17 mouse cellular contexts compared by ENCODE assay signal in the genomic region with DNA sequence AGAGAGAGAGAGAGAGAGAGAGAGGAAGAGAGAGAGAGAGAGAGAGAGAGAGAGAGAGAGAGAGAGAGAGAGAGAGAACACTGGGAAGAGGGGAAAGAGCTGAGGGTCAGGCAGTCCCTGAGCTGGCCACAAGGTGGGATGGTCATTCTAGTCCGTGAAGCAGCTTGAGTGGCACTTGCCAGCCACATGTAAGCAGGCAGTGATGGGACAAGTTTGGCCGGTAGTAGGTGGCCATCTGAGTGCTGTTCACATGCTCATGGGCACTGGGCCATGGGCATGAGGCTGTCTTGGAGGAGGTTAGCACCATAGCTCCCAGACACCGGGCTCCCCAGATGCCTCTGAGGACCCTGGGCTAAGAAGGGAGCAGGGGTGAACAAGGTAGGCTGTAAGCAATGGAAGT.
DNase-seq lines count a peak whose midpoint lies in the region; ATAC-seq and TF ChIP-seq lines count a peak whose summit lies in the region.
"Had no signal": no experiment of that assay in that cellular context is flagged by ENCODE, and none has a peak within 500 bp of the region (broad histone marks: within the 10 kb centered on the region; RNA-seq: fewer than 3 reads in every experiment).

No protein-coding gene starts in this region.

- TF ChIP-seq POLR2A in lung, adult 2 months (IDR thresholded peaks at IDR 0.05; ENCODE audit: borderline replicate concordance, extremely low read depth, low read depth, low read length) = no peak

- no peaks in the 10 kb centered on the region for H3K9me3 ChIP-seq in heart, postnatal 0 days (replicated peaks; ENCODE audit: control insufficient read depth, low read length)
- no peaks in the 10 kb centered on the region for H3K9me3 ChIP-seq in heart, embryonic 11.5 days (replicated peaks; ENCODE audit: control insufficient read depth, low read length)
- no peaks in the 10 kb centered on the region for H3K9me3 ChIP-seq in lung, postnatal 0 days (ENCODE audit: low read length)
- H3K9me3 ChIP-seq in stomach, postnatal 0 days (ENCODE audit: control insufficient read depth, low read length) = no peaks in the 10 kb centered on the region
- H3K9me3 ChIP-seq: embryonic facial prominence, embryonic 15.5 days; forebrain, embryonic 15.5 days; limb, embryonic 10.5 days; liver, embryonic 13.5 days had no signal

- no peak for DNase-seq in heart, postnatal 0 days (ENCODE audit: low spot score)
- no peak for DNase-seq in lung, postnatal 0 days (ENCODE audit: low spot score)
- DNase-seq in lung, adult 2 months = no peak
- peak; percentile 31 for DNase-seq in cerebellum, adult 8-10 months
- DNase-seq in stomach, postnatal 0 days (ENCODE audit: low spot score) = no peak
- no peak for DNase-seq in gastrocnemius, postnatal 14 days
- DNase-seq: adrenal gland, postnatal 36 days; liver, embryonic 13.5 days; midbrain, embryonic 14.5 days; right cerebral cortex, postnatal 4 days; thymus, postnatal 36 days had no signal

- WGBS in heart, postnatal 0 days = 52% methylated on average over 3 of the region's 3 CpGs
- 55% methylated on average over 3 of the region's 3 CpGs for WGBS in heart, embryonic 11.5 days (ENCODE audit: insufficient replicate concordance)
- WGBS in lung, postnatal 0 days = 60% methylated on average over 3 of the region's 3 CpGs
- WGBS in lung, adult 2 months = 53% methylated on average over 3 of the region's 3 CpGs
- 60% methylated on average over 3 of the region's 3 CpGs for WGBS in stomach, postnatal 0 days

- no peak for TF ChIP-seq EP300 in heart, postnatal 0 days (IDR thresholded peaks at IDR 0.05; ENCODE audit: low read depth)
- no peak for TF ChIP-seq EP300 in lung, postnatal 0 days (IDR thresholded peaks at IDR 0.05)
- no peak for TF ChIP-seq EP300 in stomach, postnatal 0 days (optimal IDR thresholded peaks at IDR 0.05)

- H3K27me3 ChIP-seq in heart, postnatal 0 days (ENCODE audit: control insufficient read depth, insufficient read depth, low read length) = peaks cover 7% of the 10 kb centered on the region; the same call in 1 of the 2 replicates
- no peaks in the 10 kb centered on the region; the same call in 1 of the 2 replicates for H3K27me3 ChIP-seq in heart, embryonic 11.5 days (ENCODE audit: control insufficient read depth, insufficient read depth, low read length)
- H3K27me3 ChIP-seq in lung, postnatal 0 days (replicated peaks; ENCODE audit: insufficient read depth, low read length) = no peaks in the 10 kb centered on the region
- H3K27me3 ChIP-seq in stomach, postnatal 0 days (ENCODE audit: control insufficient read depth, insufficient read depth, low read length) = no peaks in the 10 kb centered on the region
- H3K27me3 ChIP-seq: embryonic facial prominence, embryonic 15.5 days; forebrain, embryonic 15.5 days; liver, embryonic 13.5 days had no signal

- H3K36me3 ChIP-seq in heart, postnatal 0 days (replicated peaks; ENCODE audit: control insufficient read depth, insufficient read depth, low read length) = no peaks in the 10 kb centered on the region
- H3K36me3 ChIP-seq in heart, embryonic 11.5 days (ENCODE audit: control insufficient read depth, insufficient read depth, low read length) = no peaks in the 10 kb centered on the region
- H3K36me3 ChIP-seq in lung, postnatal 0 days (ENCODE audit: insufficient read depth, low read length) = no peaks in the 10 kb centered on the region
- H3K36me3 ChIP-seq in stomach, postnatal 0 days (ENCODE audit: control insufficient read depth, insufficient read depth, low read length) = no peaks in the 10 kb centered on the region
- H3K36me3 ChIP-seq: embryonic facial prominence, embryonic 15.5 days; forebrain, embryonic 15.5 days; limb, embryonic 10.5 days; liver, embryonic 13.5 days had no signal

- H3K9ac ChIP-seq in heart, postnatal 0 days (replicated peaks; ENCODE audit: low read depth, low read length) = no peak overlapping the region
- no peak overlapping the region for H3K9ac ChIP-seq in heart, embryonic 11.5 days (ENCODE audit: low read depth, low read length)
- no peak overlapping the region for H3K9ac ChIP-seq in lung, postnatal 0 days (replicated peaks; ENCODE audit: low read depth)
- no peak overlapping the region for H3K9ac ChIP-seq in stomach, postnatal 0 days (ENCODE audit: low read length)
- H3K9ac ChIP-seq: embryonic facial prominence, embryonic 15.5 days; forebrain, embryonic 15.5 days; liver, embryonic 13.5 days had no signal

- intact Hi-C loops in gastrocnemius, postnatal 14 days (cut with DNase I; ENCODE audit: low total_unique reads) = no loop called here

- ATAC-seq in heart, postnatal 0 days (ENCODE audit: insufficient read depth, low read depth) = no peak
- ATAC-seq in heart, embryonic 11.5 days (replicated peaks; ENCODE audit: insufficient number of reproducible peaks, low FRiP score, low TSS enrichment) = no peak
- ATAC-seq in lung, postnatal 0 days = no peak
- ATAC-seq in stomach, postnatal 0 days (ENCODE audit: low FRiP score, low TSS enrichment) = no peak
- ATAC-seq: forebrain, embryonic 15.5 days; hindbrain, embryonic 16.5 days had no signal

- peak; percentile 30 for TF ChIP-seq CTCF in heart, postnatal 0 days (IDR thresholded peaks at IDR 0.05; ENCODE audit: low read depth)
- TF ChIP-seq CTCF in lung, postnatal 0 days (IDR thresholded peaks at IDR 0.05) = peak; percentile 49
- no peak for TF ChIP-seq CTCF in lung, adult 2 months (IDR thresholded peaks at IDR 0.05; ENCODE audit: insufficient read depth, low read length)
- TF ChIP-seq CTCF in stomach, postnatal 0 days (IDR thresholded peaks at IDR 0.05; ENCODE audit: low read depth) = peak; percentile 39

- H3K4me3 ChIP-seq in heart, postnatal 0 days (ENCODE audit: low read depth, low read length) = no peak overlapping the region
- no peak overlapping the region for H3K4me3 ChIP-seq in heart, embryonic 11.5 days (ENCODE audit: low read depth, low read length)
- H3K4me3 ChIP-seq in lung, postnatal 0 days (ENCODE audit: low read depth, low read length) = no peak overlapping the region
- no peak overlapping the region for H3K4me3 ChIP-seq in lung, adult 2 months (replicated peaks; ENCODE audit: extremely low read depth, low read depth, low read length)
- H3K4me3 ChIP-seq in stomach, postnatal 0 days (ENCODE audit: low read depth, low read length) = no peak overlapping the region
- H3K4me3 ChIP-seq: embryonic facial prominence, embryonic 15.5 days; forebrain, embryonic 15.5 days; limb, embryonic 10.5 days; liver, embryonic 13.5 days had no signal

- H3K27ac ChIP-seq in heart, postnatal 0 days (ENCODE audit: low read depth) = no peak overlapping the region
- no peak overlapping the region for H3K27ac ChIP-seq in heart, embryonic 11.5 days (ENCODE audit: low read depth, low read length)
- H3K27ac ChIP-seq in lung, postnatal 0 days (ENCODE audit: low read length) = no peak overlapping the region
- no peak overlapping the region for H3K27ac ChIP-seq in stomach, postnatal 0 days (replicated peaks)
- H3K27ac ChIP-seq: embryonic facial prominence, embryonic 15.5 days; forebrain, embryonic 15.5 days; limb, embryonic 10.5 days; liver, embryonic 13.5 days; macrophage had no signal

- no peaks in the 10 kb centered on the region for H3K4me1 ChIP-seq in heart, postnatal 0 days (ENCODE audit: control insufficient read depth, insufficient read depth)
- no peaks in the 10 kb centered on the region for H3K4me1 ChIP-seq in heart, embryonic 11.5 days (ENCODE audit: control insufficient read depth, insufficient read depth, low read length)
- H3K4me1 ChIP-seq in lung, postnatal 0 days (ENCODE audit: insufficient read depth, low read depth, low read length) = no peaks in the 10 kb centered on the region
- H3K4me1 ChIP-seq in lung, adult 2 months (ENCODE audit: control insufficient read depth, insufficient read depth, low read length) = no peaks in the 10 kb centered on the region
- no peaks in the 10 kb centered on the region for H3K4me1 ChIP-seq in stomach, postnatal 0 days (replicated peaks; ENCODE audit: control insufficient read depth, insufficient read depth)
- H3K4me1 ChIP-seq: forebrain, embryonic 15.5 days; limb, embryonic 10.5 days; liver, embryonic 13.5 days had no signal

- no peak overlapping the region for H3K4me2 ChIP-seq in heart, postnatal 0 days (ENCODE audit: low read depth, low read length)
- H3K4me2 ChIP-seq in heart, embryonic 11.5 days = no peak overlapping the region
- no peak overlapping the region for H3K4me2 ChIP-seq in lung, postnatal 0 days (replicated peaks; ENCODE audit: low read depth, low read length)
- H3K4me2 ChIP-seq in stomach, postnatal 0 days (replicated peaks; ENCODE audit: low read depth) = no peak overlapping the region
- H3K4me2 ChIP-seq: embryonic facial prominence, embryonic 15.5 days; forebrain, embryonic 15.5 days; liver, embryonic 13.5 days had no signal
